Mouse (Mus musculus) granulocyte monocyte progenitor cell, adult 5-6 weeks (primary cell): ENCODE measurements around the gene Ccar1. TPM values are rescaled to one million over a fixed set of nuclear protein-coding genes. Genes with fewer than 3 reads are reported as not detected.
"Not testable (repeated sequence)": the region's sequence is repeated elsewhere in the genome, so short reads cannot be mapped to it uniquely, and the experiment has no call there.

Source experiments
- ATAC-seq: replicated peaks from 2 replicates; pipeline ENCODE4 v1.8.0; 2016; ENCODE audit warnings: mild to moderate bottlenecking, moderate TSS enrichment, inconsistent platforms; ENCODE audit not compliant: poor library complexity, severe bottlenecking
- total RNA-seq, 2 experiments: library from RNA; stranded (forward) in 1 of 2; stranded (reverse) in 1 of 2; fragments of 200-712, 200-1000 nt in 1 of 2; fragments of >200 nt in 1 of 2; fragmentation: Nextera tagmentation in 1 of 2; gene quantifications; 2 replicates each; pipeline ENCODE4 v1.2.3; 2014 to 2017

The Ccar1 gene
- total RNA-seq, 2 experiments from 2014 or later: 103 to 138 TPM

GRCm38 (mm10) chr10:62725771-62726687, 66.1 kb downstream of the Ccar1 start, which contains the start of gene Stox1:
Stox1 (minus strand) TSS chr10:62726128.
- peak; percentile 67 for ATAC-seq

DNA sequence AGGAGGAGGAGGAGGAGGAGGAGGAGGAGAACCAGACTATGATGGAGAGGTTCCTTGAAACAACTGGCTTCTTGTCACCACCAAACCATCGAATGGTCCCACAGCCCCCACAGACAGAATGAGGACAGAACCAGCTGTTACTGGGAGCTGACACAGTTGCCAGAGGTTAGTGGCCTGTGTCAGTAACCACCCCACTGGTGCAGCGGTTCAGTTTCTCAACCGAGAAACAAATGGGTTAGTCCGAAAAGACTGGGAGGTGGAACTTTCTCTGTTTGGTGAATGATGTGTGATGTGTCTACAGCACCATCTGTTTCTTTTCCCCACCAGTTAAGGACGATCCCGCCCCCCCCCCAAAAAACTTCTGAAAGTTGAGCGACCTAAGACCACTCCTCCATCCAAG, 67.2 kb downstream of the Ccar1 start:
- ATAC-seq: no peak; the same call in 1 of the 2 replicates

- ATAC-seq: no peak
Observed at GRCm38 (mm10) chr10:62722701-62723100, 69.4 kb downstream of the Ccar1 start.

- ATAC-seq: not testable (repeated sequence)
Observed at GRCm38 (mm10) chr10:62720574-62720973, 71.5 kb downstream of the Ccar1 start.

DNA sequence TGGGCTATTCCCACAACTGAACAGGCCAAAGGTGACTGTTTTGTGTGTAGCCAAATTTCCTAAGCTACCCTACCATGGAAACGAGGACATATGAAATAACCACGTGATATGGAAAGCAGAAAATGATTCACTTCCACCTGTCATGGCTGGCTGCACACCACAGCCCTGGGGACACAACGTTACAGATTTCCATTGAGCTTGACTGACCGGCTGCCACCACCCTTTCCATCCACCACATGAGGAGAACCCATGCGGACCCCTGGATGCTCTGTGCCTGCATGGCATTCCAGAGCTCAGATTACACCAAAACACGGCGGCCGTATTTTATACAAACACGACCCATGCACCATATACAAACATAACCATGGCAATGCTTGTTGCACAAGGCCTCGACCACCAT, 78.6 kb downstream of the Ccar1 start:
- no peak for ATAC-seq

DNA sequence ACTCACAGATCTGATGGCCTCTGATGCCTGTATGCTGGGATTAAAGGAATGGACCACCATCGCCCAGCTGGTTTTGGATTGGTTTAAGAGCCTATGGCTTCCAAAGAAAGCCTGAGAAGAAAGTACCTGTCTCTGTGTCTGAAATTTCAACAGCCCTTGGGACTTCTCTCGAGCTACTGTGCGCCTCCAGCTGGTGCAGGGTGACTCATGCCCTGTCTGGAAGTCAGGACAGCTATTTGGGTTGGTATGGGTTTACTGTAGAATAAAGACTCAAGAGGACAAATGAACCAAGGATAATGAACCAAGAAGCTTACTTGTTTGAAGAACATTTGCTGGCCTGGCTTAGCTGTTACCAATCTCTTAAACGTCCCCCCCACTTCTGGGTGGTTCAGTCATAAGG, 88.5 kb downstream of the Ccar1 start:
- ATAC-seq: no peak

DNA sequence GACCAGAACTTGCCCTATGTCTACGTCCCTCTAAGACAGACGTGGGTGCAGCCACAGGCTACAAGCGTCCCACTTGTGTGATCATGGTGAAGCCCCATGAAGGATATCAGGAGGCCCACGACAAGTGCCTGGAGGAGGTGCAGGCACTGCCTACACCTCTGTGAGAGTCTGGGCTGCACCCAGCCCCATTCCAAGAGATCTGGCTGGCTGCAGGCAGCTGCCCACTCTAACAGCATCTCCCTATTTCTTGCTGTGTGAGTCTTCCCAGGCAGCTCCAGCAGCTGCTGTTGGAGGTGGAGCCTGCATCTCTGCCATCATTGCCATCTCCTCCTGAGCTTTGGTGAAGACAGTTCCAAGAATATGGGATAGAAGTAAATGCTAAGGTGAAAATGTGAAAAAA, 89.7 kb downstream of the Ccar1 start:
- no peak for ATAC-seq

Other genes starting within 250 kb of the Ccar1 start
- 16.6 and 27.9 TPM in 2 replicates for gene Kif1bp, start 213.8 kb downstream of the Ccar1 start, total RNA-seq (2014; fragmentation: Nextera tagmentation)
- 16.4 and 16.9 TPM in 2 replicates for gene Kif1bp, start 213.8 kb downstream of the Ccar1 start, total RNA-seq (2017)
- 103 and 110 TPM in 2 replicates for gene Ddx21, start 190.0 kb downstream of the Ccar1 start, total RNA-seq (2014; fragmentation: Nextera tagmentation)
- gene Ddx21, start 190.0 kb downstream of the Ccar1 start, total RNA-seq (2017): 167 and 199 TPM in 2 replicates
- gene Ddx50, start 141.1 kb downstream of the Ccar1 start, total RNA-seq (2014; fragmentation: Nextera tagmentation): 87.6 and 115 TPM in 2 replicates
- gene Ddx50, start 141.1 kb downstream of the Ccar1 start, total RNA-seq (2017): 110 and 119 TPM in 2 replicates
- 1.5 and 1.6 TPM in 2 replicates for gene Stox1, start 66.2 kb downstream of the Ccar1 start, total RNA-seq (2014; fragmentation: Nextera tagmentation)
- 0.47 and 1.4 TPM in 2 replicates for gene Stox1, start 66.2 kb downstream of the Ccar1 start, total RNA-seq (2017)
- 12.8 and 21.1 TPM in 2 replicates for gene Tet1, start 116.7 kb upstream of the Ccar1 start, total RNA-seq (2014; fragmentation: Nextera tagmentation)
- gene Tet1, start 116.7 kb upstream of the Ccar1 start, total RNA-seq (2017): 7.5 and 8.6 TPM in 2 replicates
- gene Slc25a16, start 128.3 kb upstream of the Ccar1 start, total RNA-seq (2014; fragmentation: Nextera tagmentation): 15.7 and 24.2 TPM in 2 replicates
- gene Slc25a16, start 128.3 kb upstream of the Ccar1 start, total RNA-seq (2017): 17.6 and 19.0 TPM in 2 replicates
- 47.2 and 65.6 TPM in 2 replicates for gene Dna2, start 154.7 kb upstream of the Ccar1 start, total RNA-seq (2014; fragmentation: Nextera tagmentation)
- 49.5 and 51.2 TPM in 2 replicates for gene Dna2, start 154.7 kb upstream of the Ccar1 start, total RNA-seq (2017)
- gene Rufy2, start 187.9 kb upstream of the Ccar1 start, total RNA-seq (2014; fragmentation: Nextera tagmentation): 4.0 and 9.5 TPM in 2 replicates
- 5.6 and 7.3 TPM in 2 replicates for gene Rufy2, start 187.9 kb upstream of the Ccar1 start, total RNA-seq (2017)
- 64.1 and 67.8 TPM in 2 replicates for gene Hnrnph3, start 231.9 kb upstream of the Ccar1 start, total RNA-seq (2014; fragmentation: Nextera tagmentation)
- gene Hnrnph3, start 231.9 kb upstream of the Ccar1 start, total RNA-seq (2017): 34.0 and 43.0 TPM in 2 replicates
- 0.34 TPM in 1 of 2 replicates, not detected in the other for gene Pbld2, start 232.0 kb upstream of the Ccar1 start, total RNA-seq (2014; fragmentation: Nextera tagmentation)
- gene Pbld2, start 232.0 kb upstream of the Ccar1 start, total RNA-seq (2017): not detected in 2 replicates